Mouse (Mus musculus) lung, postnatal 10 days (tissue): Measurements from ENCODE around the gene Cd164l2.

Experiments used
- DNase-seq: peaks from one replicate; pipeline ENCODE4 v3.0.0; 2021

Gene Cd164l2

GRCm38 (mm10) chr4:133211751-133212561 lies at the start of gene Cd164l2, which contains the start of gene Gpr3:
Gene Cd164l2, plus strand, starts transcription at chr4:133212131.
Gene Gpr3, minus strand, starts transcription at chr4:133212536.
- DNase-seq = no peak

GRCm38 (mm10) chr4:133162196-133162595 lies 49.7 kb upstream of the Cd164l2 start:
- no peak for DNase-seq

GRCm38 (mm10) chr4:133166773-133167172 lies 45.2 kb upstream of the Cd164l2 start:
- no peak for DNase-seq

GRCm38 (mm10) chr4:133169237-133170055 lies 42.5 kb upstream of the Cd164l2 start:
- peak; percentile 72 for DNase-seq

GRCm38 (mm10) chr4:133170056-133170524 lies 41.8 kb upstream of the Cd164l2 start:
- DNase-seq = peak; percentile 22

GRCm38 (mm10) chr4:133170616-133171015 lies 41.3 kb upstream of the Cd164l2 start:
- peak; percentile 47 for DNase-seq

GRCm38 (mm10) chr4:133172451-133172850 lies 39.5 kb upstream of the Cd164l2 start:
- no peak for DNase-seq

GRCm38 (mm10) chr4:133174361-133174760 lies 37.6 kb upstream of the Cd164l2 start:
- DNase-seq = peak; percentile 58

GRCm38 (mm10) chr4:133175274-133175673 lies 36.7 kb upstream of the Cd164l2 start:
- DNase-seq = no peak

- DNase-seq = peak; percentile 21
Observed at GRCm38 (mm10) chr4:133175998-133176760, 35.8 kb upstream of the Cd164l2 start.

GRCm38 (mm10) chr4:133176761-133177403 lies 35.0 kb upstream of the Cd164l2 start:
- DNase-seq = no peak

- DNase-seq = no peak
Observed at GRCm38 (mm10) chr4:133178305-133178704, 33.6 kb upstream of the Cd164l2 start.

GRCm38 (mm10) chr4:133179258-133179657 lies 32.7 kb upstream of the Cd164l2 start:
- DNase-seq = no peak

- no peak for DNase-seq
Observed at GRCm38 (mm10) chr4:133182439-133183033, 29.4 kb upstream of the Cd164l2 start.

- DNase-seq = no peak
Observed at GRCm38 (mm10) chr4:133184031-133184897, 27.7 kb upstream of the Cd164l2 start.

- DNase-seq = peak; percentile 87
Observed at GRCm38 (mm10) chr4:133184898-133185665, 26.8 kb upstream of the Cd164l2 start.

GRCm38 (mm10) chr4:133185893-133186292 lies 26.0 kb upstream of the Cd164l2 start:
- DNase-seq = no peak

- DNase-seq = no peak
Observed at GRCm38 (mm10) chr4:133186856-133187255, 25.1 kb upstream of the Cd164l2 start.

GRCm38 (mm10) chr4:133189396-133189795 lies 22.5 kb upstream of the Cd164l2 start:
- DNase-seq = no peak

GRCm38 (mm10) chr4:133194482-133194881 lies 17.4 kb upstream of the Cd164l2 start:
- no peak for DNase-seq
